Mouse (Mus musculus) spleen, adult 2 months (tissue): ENCODE measurements around the gene Gp9.

Experiments used
- CTCF ChIP-seq: fragments of 200-500 bp; IDR thresholded peaks from 2 replicates; pipeline ENCODE4 v1.5.1; 2011; ENCODE audit warnings: mild to moderate bottlenecking, inconsistent platforms; ENCODE audit not compliant: insufficient read depth, insufficient read length, insufficient replicate concordance; ENCODE audit errors: extremely low read depth
- POLR2A ChIP-seq: fragments of 200-500 bp; IDR thresholded peaks from 2 replicates; pipeline ENCODE4 v1.6.1; 2011; ENCODE audit warnings: low read depth, low read length, inconsistent platforms

DNA sequence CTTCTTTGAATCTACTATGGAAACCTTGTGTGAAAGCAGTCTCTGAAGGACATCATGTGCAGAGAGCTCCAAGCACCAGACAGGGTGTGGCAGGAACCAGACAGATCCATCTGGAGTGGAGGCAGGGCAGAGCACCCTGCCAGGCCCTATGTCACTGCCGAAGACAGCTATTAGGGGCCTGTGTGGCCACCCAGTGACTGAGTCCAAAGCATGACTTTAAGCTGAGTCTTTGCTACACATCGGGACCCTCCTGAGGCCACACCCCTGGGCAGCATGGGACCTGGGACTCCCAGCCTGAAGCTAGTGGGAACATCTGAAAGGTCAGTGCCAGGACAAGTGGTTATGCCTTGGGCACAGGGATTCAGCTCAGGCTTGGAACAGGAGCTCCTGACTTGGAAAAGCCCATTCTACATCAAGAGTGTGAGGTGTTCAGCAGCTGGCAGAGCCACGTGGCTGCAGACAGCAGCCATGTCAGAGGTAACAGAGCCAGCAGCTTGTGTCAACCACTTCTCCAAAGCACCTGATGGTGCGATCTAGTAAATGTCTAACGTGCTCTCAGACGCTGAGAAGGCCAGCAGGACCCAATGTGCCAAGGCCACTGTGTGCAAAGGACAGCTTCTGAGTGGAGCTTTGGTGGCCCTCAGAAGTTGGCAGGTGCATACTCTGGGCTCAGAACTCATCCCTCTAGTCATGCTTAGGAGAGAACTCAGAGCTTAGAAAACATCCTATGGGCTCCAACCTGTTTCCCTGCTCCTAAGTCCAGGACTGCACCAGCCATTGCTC is 9.4 kb downstream of the Gp9 start:
- no peak for TF ChIP-seq CTCF
- no peak for TF ChIP-seq POLR2A
